Mouse (Mus musculus): Measurements from ENCODE around the gene Wdr72.

DNA sequence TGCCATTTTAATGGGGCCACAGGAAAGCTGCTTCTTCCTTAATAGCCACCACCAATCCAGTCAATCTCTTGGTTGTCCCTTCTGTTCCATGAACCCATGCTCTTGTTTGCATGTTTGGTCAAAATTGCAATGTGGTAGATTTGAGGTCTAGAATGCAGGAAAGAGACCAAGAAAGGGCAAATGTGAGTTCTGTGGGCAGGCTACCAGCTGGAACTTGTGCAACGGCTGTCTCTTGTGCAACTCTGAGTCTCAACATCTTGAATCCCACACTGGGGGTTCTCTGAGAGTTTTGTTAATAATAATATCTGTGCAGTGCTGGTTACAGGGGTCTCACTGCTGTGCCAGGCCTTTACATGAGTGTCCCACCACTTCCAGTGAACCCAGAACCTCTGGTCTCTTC, 208.6 kb downstream of the Wdr72 start:
- TF ChIP-seq CTCF (IDR thresholded peaks at IDR 0.05; ENCODE audit: borderline replicate concordance, insufficient read depth, low read depth, low read length), result no peak
- TF ChIP-seq POLR2A (IDR thresholded peaks at IDR 0.05; ENCODE audit: borderline replicate concordance, insufficient read depth, low read length), result no peak
